Mouse (Mus musculus): ENCODE results near the gene Psme3.
A peak's percentile ranks its signal among the peaks of the same experiment; 100 is the strongest.

DNA sequence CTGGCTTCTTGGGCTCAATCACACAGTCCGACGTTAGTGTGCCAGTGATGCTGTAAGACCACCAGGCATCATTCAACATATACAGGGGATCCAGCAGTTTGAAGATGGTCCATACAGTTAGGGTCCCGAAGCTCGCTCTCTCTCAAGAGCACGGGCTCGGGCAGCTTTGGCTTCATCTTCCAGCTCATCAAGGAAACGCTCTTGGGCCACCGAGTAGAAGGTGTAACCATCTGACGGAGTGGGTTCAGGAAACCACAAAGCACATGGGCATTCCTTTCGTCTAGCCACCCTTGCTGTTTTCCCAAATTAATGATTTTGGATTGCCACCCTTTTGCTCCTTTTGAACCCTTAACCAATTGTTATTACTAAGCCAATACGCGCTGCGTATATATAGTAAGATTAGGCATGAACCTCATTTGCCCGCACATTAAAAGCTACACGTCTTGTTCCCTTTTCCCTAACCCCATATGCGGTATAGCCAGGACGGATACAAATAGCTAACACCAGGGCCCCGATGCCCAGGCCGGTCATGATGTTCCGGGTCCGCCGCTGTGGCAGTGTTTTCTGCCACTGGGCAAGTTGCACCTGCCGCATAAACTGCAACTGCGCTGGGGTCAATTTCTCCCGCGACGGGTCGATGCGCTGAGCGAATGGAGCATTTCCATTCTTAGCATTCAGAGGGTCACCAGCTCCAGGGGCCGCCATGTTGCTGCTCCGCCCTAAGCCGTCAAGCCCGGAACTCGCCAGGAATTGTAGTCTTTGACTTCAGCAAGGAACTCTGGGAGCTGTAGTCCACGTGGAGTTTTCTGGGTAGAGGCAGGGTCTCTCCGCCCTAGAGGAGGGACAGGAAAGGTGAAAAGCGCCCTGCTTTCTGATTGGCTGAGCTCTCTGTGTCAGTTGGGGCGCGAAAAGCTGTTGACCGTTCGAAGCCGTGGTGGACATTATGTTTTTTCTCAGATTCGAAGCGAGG is 37.5 kb upstream of the Psme3 start, which contains the start of the genes Cntd1 and Coa3:
- TF ChIP-seq MYOD1 (IDR thresholded peaks at IDR 0.05; ENCODE audit: control insufficient read depth in 1 of 3, insufficient read length in 2 of 3, low read depth in 2 of 3) = no peak
- peak; percentile 79 for TF ChIP-seq POLR2A (IDR thresholded peaks at IDR 0.05; ENCODE audit: insufficient read length, low read depth)
- no peak for TF ChIP-seq TCF12 (IDR thresholded peaks at IDR 0.05; ENCODE audit: insufficient read depth, poor library complexity, severe bottlenecking)
- no peak for TF ChIP-seq CEBPB (IDR thresholded peaks at IDR 0.05; ENCODE audit: insufficient read depth, poor library complexity, severe bottlenecking)
